Mouse (Mus musculus): ENCODE measurements at regions not wholly inside any gene's neighbourhood (a gene's known extent, or its start where the extent isn't known, plus 50 kb on each side); places are given as distances from the start of the nearest gene placed in this dataset.

DNA sequence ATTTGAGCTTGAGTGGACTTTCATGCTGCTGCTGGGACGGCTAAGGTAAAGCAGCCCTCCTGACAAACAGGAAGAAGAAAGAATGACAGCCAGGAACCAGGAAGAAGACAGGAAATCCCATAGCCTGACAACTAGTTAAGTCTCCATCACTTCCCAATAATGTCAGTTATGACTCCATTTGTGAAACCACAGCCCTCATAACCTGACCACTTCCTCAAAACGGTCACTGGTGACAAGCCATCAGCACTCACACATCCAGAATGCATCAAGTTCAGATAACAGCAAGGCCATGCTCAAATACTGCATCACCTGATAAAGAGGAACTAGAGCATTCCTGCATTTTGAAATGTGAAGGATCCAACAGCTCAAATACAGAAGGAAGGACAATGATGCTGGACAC is 288.3 kb downstream of the Zfp706 start:
- no peak for TF ChIP-seq GATA1 (IDR thresholded peaks at IDR 0.05; ENCODE audit: borderline replicate concordance, low read length)
- no peak for TF ChIP-seq FLI1 (IDR thresholded peaks at IDR 0.05; ENCODE audit: low read length)
